Mouse (Mus musculus) lung, postnatal 14 days (tissue): ENCODE measurements around the gene Wdr66.
A peak's percentile ranks its signal among the peaks of the same experiment; 100 is the strongest.

ENCODE experiments used
- DNase-seq: peaks from one replicate; pipeline ENCODE4 v3.0.0; 2021

Gene Wdr66

DNA sequence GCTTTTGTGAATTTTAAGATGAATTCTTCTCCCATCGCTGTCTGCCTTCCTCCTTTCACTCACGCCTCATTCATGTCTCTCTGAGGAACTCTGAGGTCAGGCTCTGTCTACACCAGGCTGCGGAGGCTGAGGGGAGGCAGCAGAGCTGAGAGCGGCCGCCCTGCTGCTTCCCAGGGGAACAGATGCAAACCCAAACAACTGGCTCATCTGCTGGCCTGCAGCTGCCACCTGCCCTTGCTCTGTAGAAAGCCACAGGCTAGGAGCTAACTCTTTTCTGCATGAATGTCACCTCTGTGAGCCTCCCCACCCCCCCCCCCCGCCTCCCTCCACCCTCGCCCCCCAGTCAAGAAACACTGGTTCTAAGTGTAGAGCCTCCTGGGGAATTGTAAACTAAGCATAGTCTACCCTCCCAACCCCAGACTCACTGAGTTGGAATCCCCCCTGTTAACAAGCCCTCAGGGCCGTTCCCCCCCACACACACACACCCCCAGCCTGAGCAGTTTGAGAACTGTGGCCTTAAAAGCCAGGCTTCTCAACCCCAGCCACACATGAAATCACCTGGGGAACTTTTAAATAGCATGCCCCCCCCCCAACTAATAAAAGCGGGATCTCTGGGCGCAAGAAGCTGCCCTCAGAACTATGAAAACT lies 63.4 kb downstream of the Wdr66 start:
- no peak for DNase-seq

DNA sequence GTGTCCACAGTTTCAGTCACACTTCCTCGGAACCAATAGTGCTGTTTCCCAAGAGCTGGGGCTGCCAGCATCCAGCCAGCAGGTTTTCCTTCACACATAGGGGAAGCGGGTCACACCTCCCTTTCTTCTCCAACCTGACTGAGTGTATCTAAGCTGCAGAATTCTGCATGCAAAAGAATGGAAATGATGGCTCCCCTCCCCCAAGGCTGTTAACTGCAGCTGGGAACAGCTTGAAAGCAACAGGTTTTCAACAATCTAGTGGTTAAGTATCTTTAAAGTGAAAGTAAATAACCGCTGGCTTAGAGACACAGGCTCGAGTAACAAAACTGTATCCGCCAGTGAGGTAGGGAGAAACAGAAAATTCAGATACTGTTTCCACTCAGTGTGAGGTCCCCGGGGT lies 66.1 kb downstream of the Wdr66 start:
- peak; percentile 29 for DNase-seq

GRCm38 (mm10) chr5:123320136-123320535 lies 68.2 kb downstream of the Wdr66 start:
- DNase-seq = no peak

GRCm38 (mm10) chr5:123324242-123324641 lies 72.3 kb downstream of the Wdr66 start:
- no peak for DNase-seq

- peak; percentile 23 for DNase-seq
Measured at GRCm38 (mm10) chr5:123326006-123326750, 74.3 kb downstream of the Wdr66 start.

- DNase-seq = peak; percentile 18
Measured at GRCm38 (mm10) chr5:123326751-123327148, 74.8 kb downstream of the Wdr66 start.

- no peak for DNase-seq
Measured at GRCm38 (mm10) chr5:123327686-123328085, 75.8 kb downstream of the Wdr66 start.

- DNase-seq = no peak
Measured at GRCm38 (mm10) chr5:123333566-123333965, 81.7 kb downstream of the Wdr66 start.

- DNase-seq = no peak
Measured at GRCm38 (mm10) chr5:123336205-123336961, 84.5 kb downstream of the Wdr66 start.

DNA sequence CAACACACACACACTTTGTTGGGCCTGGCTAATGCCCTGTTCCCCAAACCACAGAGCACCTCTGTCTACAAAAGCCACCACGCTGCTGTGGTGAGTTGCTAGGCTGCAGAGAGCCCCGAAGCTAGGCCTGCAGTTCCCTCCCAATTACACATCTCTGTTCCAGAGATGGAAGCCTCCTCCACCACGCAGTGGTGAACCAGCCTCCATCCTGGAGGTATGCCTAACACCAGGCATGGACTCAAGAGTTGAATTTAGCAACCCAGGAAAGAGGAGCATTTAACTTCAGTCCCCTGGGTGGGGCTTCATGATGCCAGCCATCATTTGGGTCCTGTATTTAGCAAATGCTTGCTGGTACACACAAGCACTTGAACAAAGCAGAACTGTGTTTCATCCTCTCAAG lies 86.6 kb downstream of the Wdr66 start:
- DNase-seq = no peak

GRCm38 (mm10) chr5:123343707-123344627 lies 92.1 kb downstream of the Wdr66 start, which contains the start of gene Bcl7a:
Gene Bcl7a, plus strand, starts transcription at chr5:123343834.
- DNase-seq = peak; percentile 91

DNA sequence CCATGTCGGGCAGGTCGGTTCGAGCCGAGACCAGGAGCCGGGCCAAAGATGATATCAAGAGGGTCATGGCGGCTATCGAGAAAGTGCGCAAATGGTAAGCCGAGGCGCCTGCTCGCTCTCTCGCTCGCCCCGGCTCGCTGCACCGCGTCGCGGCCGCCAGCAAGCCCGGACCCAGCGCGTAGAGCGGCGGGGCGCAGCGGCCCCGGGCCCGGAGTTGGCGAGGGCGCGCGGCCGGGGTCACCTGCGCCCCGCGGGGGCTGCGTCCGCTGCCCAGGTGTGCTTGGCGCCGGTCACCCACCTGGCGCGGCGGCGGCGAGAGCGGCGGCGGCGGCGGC lies 92.7 kb downstream of the Wdr66 start:
- DNase-seq = no peak

- peak; percentile 64 for DNase-seq
Measured at GRCm38 (mm10) chr5:123344963-123345852, 93.3 kb downstream of the Wdr66 start.

GRCm38 (mm10) chr5:123345853-123346654 lies 94.2 kb downstream of the Wdr66 start:
- DNase-seq = peak; percentile 80

DNA sequence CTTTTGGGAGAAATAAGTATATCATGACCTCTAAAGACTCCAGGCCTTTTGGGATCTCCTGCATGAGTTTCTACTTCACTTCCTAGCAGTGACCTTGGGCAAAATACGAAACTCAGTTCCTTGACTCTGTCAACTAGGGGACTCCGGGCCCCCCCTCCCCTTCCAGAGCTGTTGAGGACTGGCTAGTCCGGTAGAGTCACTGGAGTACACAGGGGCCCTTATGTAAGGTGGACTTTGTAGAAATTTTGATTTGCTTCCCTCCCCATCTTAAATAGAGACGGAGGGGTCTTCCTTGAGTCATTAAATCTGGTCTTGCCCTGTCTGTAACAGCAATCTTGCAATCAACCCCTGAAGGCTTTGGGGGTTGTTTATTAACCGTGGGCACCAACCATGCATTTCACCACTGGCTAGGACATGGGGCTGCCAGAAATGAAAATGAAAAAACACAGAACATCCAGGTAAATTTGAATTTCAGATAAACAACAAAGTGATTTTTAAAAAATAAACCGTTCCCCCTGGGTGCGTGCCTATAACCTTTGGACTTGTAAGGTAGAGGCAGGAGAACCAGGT lies 94.9 kb downstream of the Wdr66 start:
- no peak for DNase-seq

DNA sequence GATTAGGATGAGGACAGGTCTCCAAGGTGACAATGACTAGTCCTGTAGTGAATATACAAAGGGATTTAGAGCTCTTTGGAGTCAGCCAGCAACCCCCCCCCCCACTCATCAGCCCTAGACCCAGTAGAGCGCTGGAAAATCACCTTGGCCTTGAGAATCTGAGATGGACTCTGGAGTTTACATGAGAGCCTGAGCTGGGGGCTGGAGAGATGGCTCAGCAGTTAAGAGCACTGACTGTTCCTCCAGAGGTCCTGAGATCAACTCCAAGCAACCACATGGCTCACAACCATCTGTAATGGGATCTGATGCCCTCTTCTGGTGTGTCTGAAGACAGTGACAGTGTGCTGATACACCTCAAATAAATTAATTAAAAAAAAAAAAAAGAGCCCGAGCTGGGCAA lies 96.1 kb downstream of the Wdr66 start:
- no peak for DNase-seq

- DNase-seq = peak; percentile 39
Measured at GRCm38 (mm10) chr5:123350386-123350785, 98.5 kb downstream of the Wdr66 start.

DNA sequence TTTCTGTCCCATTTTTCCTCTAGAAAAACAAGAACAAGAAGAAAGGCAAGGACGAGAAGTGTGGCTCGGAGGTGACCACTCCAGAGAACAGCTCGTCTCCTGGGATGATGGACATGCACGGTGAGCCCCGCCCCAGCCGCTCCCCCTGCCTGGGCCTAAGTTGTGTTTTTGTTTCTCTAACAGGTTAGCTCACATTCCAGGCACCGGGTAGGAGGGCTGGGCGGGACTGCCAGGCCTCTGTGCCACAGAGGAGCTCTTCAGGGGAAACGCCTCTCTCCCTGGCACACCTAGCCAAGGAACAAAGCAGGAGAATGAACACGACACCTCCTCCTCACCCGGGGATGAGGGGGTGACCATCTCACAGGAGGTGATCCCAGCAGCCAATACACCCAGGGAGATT lies 104.0 kb downstream of the Wdr66 start:
- peak; percentile 60 for DNase-seq

DNA sequence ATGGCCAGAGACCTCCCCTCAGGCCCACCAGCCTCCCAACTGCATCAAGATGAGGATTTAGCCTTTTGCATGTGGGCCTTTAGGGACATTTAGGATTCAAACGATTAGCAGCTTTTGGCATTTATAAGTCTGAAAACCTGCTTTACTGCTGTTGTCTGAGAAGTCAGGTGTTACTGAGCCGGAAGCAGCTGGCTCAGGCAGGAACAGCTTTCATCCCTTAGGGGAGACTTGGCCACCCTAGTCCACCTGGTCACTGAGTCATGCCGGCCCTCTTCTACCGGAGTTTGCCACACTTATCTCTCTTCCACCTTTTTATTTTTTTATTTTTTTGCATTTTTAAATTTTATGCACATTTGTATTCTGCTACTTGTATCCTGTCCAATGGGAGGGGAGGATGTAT lies 105.4 kb downstream of the Wdr66 start:
- no peak for DNase-seq

DNA sequence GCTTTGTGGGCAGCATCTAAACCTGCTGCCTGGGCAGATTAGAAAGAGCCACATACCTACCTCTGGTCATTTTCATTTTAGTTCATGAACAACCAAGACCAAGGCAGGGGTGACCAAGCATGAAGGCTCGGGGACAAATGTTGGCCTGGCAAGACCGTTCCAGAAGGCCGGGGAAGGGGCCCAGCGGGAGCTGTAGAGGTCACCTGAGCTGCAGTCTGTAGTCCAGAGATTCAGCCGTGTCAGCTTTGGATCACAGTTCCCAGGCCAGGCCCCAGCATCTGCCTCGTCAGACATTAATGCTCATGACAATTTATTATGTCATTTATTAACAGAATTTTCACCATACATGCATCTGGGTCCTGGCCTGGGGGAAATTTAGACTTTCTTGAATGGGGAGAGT lies 107.5 kb downstream of the Wdr66 start:
- DNase-seq = no peak
